Mouse (Mus musculus) liver, postnatal 0 days (tissue): ENCODE data around the gene Rapgef4.

ENCODE experiments used
- CTCF ChIP-seq: sonication (generic); IDR thresholded peaks from 2 replicates; pipeline ENCODE4 v1.5.1; 2016; ENCODE audit warnings: antibody characterized with exemption, low read depth
- EP300 ChIP-seq: IDR thresholded peaks from 2 replicates; pipeline ENCODE4 v1.6.1; 2016; ENCODE audit warnings: antibody characterized with exemption, low read depth, mild to moderate bottlenecking

DNA sequence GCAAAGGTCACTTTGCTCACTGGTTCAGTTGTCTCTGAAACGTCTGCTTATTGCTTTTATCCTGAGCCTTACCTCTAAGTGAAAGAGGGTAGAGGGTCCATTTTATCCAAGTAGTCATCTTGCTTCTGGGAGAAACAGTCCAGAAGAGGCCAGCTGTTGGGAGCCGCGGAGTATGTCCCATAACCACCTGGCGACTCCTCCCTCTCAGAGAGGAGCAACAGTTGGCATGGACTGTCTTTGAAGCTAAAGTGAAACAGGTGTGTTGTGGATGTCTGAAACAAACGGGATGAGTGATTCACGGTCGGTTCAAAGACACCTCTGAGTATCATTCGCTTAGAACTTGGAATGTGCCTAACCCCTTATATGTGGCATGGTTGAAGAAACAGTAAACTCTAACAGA lies 258.4 kb downstream of the Rapgef4 start:
- TF ChIP-seq CTCF (no peak), EP300 (no peak)
